Mouse (Mus musculus): ENCODE results near the gene Prok2. TPM values are rescaled to one million over a fixed set of nuclear protein-coding genes. Genes with fewer than 3 reads are reported as not detected.

Prok2 gene
- total RNA-seq (2021): not detected
- long read RNA-seq, experiment 1: 0 reads
- long read RNA-seq, experiment 2: 0 reads

- peak within 1 kb of the TSS; percentile 59 for H3K4me3 ChIP-seq
- no peak within 1 kb of the TSS for H3K27ac ChIP-seq
- no peak for TF ChIP-seq CTCF (IDR thresholded peaks at IDR 0.05)
- peak; percentile 21 for DNase-seq
- intact Hi-C loops (cut with DNase I): no loop called here
Measured at GRCm38 (mm10) chr6:99725971-99726561, at the start of gene Prok2. Gene Prok2, minus strand, starts transcription at chr6:99726392.

GRCm38 (mm10) chr6:99774680-99775079 is 48.5 kb upstream of the Prok2 start:
- intact Hi-C loops (cut with DNase I): no loop called here
- TF ChIP-seq CTCF (IDR thresholded peaks at IDR 0.05): no peak
- Histone ChIP-seq H3K4me3 (no peak overlapping the region), H3K27ac (no peak overlapping the region)
- no peak for DNase-seq

DNA sequence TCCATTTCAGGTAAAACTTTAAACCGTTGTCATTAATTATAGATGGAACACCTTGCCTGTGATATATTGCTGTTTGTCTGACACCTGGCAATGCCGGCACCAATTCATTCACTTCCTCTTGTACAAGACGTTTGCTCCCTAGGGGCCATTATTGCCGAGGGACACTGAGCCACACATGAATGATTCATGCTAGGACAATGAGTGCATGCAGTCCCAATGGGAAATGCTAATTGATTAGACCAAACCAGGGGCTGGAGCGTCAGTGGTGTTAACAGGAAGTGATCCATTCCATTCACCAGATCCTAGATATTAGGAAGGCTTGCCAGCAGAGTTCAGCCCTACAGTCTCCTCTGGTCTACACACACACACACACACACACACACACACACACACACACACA is 42.3 kb upstream of the Prok2 start:
- TF ChIP-seq CTCF (IDR thresholded peaks at IDR 0.05): no peak
- Histone ChIP-seq H3K27ac (no peak overlapping the region), H3K4me3 (no peak overlapping the region)
- intact Hi-C loops (cut with DNase I): no loop called here
- DNase-seq: no peak

- Histone ChIP-seq H3K27ac (no peak overlapping the region), H3K4me3 (no peak overlapping the region)
- TF ChIP-seq CTCF (IDR thresholded peaks at IDR 0.05): no peak
- intact Hi-C loops (cut with DNase I): no loop called here
- DNase-seq: no peak
Measured at GRCm38 (mm10) chr6:99764916-99765315, 38.7 kb upstream of the Prok2 start.

DNA sequence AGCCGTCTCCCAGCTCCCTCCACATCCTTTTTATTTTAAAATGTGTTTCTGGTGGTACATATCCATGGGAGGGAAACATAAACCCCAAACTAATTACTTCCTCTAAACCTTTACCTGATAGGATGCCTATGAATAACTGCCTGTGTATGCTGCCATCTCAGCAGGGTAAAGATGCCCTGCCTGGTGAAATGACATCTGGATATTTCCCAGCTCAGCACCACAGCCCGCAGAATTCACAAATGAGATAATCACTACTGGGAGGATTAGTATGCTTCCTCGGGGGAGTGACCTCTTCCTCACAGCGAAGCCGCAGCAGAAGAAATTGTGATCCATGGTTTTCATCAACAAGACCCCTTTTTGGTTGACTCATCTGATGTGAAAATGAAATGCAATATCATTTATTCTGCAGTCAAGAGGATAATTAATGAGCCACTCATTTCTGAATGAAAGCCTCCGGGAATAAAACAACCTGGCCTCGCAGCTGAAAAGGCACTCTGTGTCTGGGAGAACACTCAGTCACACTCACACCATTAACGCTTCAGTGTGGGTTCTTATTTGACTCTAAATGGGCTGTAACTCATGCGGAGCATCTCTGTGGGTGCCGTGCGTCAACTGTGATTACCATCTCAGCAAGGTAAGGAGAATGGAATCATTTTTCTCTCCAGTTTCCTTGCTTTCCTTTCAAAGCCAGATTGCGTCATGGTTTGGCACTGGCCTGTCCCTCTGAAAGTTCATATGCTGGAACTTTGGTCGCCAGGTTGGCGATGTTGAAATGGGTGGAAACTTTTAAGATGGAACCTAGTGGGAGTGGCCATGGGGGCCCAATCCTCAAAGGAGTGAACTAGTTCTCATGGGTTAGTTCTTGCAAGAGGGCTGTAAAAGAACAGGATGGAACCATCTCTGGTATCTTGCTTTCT is 36.1 kb upstream of the Prok2 start:
- H3K27ac ChIP-seq: no peak overlapping the region
- intact Hi-C loops (cut with DNase I): no loop called here
- H3K4me3 ChIP-seq: no peak overlapping the region
- no peak for TF ChIP-seq CTCF (IDR thresholded peaks at IDR 0.05)
- DNase-seq: peak; percentile 22

DNA sequence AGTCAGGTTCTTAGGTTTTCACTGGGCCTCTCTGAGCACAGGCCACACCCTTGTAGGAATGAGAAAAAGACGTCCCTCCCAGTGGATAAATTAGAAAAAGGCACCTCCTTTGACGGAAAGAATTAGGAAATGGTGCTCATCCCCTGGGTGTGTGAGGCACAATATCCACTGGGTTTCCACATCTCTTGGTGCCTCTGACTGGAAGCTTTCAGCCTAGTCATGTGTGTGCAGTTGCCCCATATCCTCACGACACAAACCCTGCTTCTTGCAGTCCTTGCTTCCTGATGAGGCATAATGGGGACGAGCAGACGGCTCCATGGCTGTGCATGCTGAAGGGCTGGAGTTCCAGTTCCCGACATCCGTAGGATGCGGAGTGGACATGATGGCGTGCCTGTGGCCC is 29.9 kb upstream of the Prok2 start:
- Histone ChIP-seq H3K27ac (no peak overlapping the region), H3K4me3 (no peak overlapping the region)
- intact Hi-C loops (cut with DNase I): no loop called here
- no peak for TF ChIP-seq CTCF (IDR thresholded peaks at IDR 0.05)
- no peak for DNase-seq

DNA sequence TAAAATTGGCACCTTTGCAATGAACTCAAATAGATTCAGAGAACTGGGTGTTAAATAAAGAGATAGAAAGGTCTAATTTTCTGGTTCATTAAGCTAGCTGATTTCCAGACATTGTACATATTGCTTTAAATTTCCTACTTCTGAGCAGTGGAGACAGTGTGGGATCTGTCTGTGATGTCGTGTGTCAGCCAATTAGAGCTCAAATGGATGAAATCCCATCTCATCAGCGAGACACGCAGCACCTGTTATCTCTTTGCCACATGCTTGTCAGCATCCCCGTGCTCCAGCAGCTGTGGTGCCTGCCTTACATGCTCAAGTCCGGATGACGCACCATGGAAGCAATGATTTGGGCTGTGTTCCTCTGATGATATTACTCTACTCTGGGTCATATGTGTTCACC is 25.1 kb upstream of the Prok2 start:
- DNase-seq: no peak
- Histone ChIP-seq H3K27ac (no peak overlapping the region), H3K4me3 (no peak overlapping the region)
- no peak for TF ChIP-seq CTCF (IDR thresholded peaks at IDR 0.05)
- intact Hi-C loops (cut with DNase I): no loop called here

DNA sequence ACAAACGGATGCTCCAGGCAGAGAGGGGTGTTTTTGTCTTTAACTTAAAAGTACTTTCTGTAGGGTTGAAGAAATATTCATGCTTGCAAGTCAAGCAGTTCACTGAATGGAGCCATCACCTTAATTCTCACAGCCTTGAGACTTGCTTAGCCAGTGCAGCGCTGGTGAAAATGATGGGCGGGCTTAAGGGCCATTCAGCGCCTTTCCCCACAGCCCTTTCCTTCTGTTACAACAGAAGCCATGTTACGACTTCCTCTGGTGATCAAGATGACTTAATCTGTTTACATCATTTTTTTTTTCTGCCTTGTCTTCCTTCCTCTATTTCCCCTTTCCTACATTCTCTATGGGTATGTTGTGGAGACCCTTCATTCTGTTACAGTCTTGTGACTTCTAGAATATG is 20.1 kb upstream of the Prok2 start:
- TF ChIP-seq CTCF (IDR thresholded peaks at IDR 0.05): no peak
- no peak for DNase-seq
- Histone ChIP-seq H3K4me3 (no peak overlapping the region), H3K27ac (no peak overlapping the region)
- intact Hi-C loops (cut with DNase I): no loop called here

- Histone ChIP-seq H3K4me3 (no peak overlapping the region), H3K27ac (no peak overlapping the region)
- intact Hi-C loops (cut with DNase I): no loop called here
- DNase-seq: no peak
- TF ChIP-seq CTCF (IDR thresholded peaks at IDR 0.05): no peak
Measured at GRCm38 (mm10) chr6:99742866-99743265, 16.7 kb upstream of the Prok2 start.

DNA sequence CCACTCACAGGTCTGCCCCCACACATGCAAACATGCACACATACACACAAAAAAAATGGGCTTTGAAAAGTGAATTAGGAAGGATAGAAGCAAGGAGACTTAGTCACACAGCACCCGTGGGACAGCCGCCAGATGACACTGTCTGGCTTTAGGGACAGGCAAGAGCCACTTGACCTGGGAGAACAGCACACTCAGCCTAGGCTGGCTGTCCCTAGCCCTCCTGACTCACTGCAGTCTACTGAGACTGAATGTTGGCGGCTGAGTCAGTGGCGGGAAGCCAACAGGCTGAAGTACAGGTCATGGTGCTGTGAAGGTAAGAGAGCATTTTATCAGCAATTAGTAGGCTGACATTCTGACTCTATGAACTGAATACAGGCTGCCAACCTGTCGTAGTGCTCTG is 8.5 kb upstream of the Prok2 start:
- intact Hi-C loops (cut with DNase I): no loop called here
- no peak for DNase-seq
- no peak for TF ChIP-seq CTCF (IDR thresholded peaks at IDR 0.05)
- H3K4me3 ChIP-seq: no peak overlapping the region
- no peak overlapping the region for H3K27ac ChIP-seq

DNA sequence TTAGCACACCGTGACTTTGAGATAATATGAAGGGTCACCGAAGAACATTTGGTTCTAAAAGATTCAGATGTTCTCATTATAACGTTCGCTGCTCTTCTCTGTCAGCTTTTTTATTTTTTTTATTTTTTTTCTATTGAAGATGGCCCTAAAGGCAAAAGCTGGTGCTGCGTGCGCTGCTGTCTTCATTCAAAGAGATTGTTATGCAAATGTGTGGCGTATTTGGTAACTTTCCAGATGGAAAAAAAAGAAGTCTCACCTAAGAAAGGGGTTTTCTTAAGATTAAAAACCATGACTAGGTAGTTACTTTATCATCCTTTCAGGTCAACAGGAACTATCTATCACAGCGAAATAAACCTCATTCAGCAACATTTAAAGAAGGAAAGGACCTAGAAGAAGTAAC is 6.5 kb upstream of the Prok2 start:
- intact Hi-C loops (cut with DNase I): no loop called here
- Histone ChIP-seq H3K27ac (no peak overlapping the region), H3K4me3 (no peak overlapping the region)
- no peak for TF ChIP-seq CTCF (IDR thresholded peaks at IDR 0.05)
- no peak for DNase-seq

DNA sequence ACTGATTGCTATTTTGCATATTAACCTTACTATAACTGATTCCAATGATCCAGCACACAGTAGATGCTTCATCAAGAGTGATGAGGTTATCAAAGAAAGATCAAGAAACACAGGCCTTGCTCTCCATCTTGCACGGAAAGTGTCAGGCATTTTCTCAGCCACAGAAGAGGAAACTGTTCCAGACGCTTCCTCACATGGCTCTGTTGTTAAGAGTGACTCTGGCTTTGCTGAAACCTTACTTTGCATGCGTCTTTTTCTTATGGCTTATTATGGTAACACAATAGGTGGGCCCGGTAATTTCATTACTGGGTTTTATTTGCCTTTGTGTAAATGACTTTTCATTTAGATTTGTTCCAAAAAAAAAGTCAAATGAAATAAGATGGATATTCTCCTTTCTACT is 5.7 kb upstream of the Prok2 start:
- Histone ChIP-seq H3K4me3 (no peak overlapping the region), H3K27ac (no peak overlapping the region)
- no peak for TF ChIP-seq CTCF (IDR thresholded peaks at IDR 0.05)
- DNase-seq: no peak
- intact Hi-C loops (cut with DNase I): no loop called here

DNA sequence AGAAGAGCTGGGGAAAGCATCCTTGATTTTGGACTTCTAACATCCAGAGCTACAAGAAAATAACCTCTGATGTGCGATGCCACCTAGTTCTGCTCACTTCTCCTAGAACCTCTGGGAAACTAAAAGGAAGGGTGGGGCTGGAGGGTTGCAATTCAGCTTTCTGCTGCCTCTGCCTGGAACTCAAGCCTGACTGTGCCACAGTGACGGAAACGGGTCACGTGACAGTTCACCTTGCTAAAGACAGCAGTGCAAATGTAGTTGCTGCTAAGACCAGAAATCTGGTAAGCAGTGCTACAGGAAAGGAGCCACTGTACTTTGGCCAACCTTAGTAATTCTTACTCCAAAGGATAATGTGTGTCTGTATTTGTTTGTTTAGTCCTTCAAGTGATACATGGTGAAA is 3.7 kb upstream of the Prok2 start:
- intact Hi-C loops (cut with DNase I): no loop called here
- no peak for DNase-seq
- H3K4me3 ChIP-seq: no peak overlapping the region
- no peak overlapping the region for H3K27ac ChIP-seq
- no peak for TF ChIP-seq CTCF (IDR thresholded peaks at IDR 0.05)
